Mouse (Mus musculus): ENCODE data around the gene Chrna4. TPM values are rescaled to one million over a fixed set of nuclear protein-coding genes. Genes with fewer than 3 reads are reported as not detected.
A peak's percentile ranks its signal among the peaks of the same experiment; 100 is the strongest.

Gene Chrna4
- total and polyA plus RNA-seq, 2 experiments from 2014 or later: 17.8 to 24.2 TPM

DNA sequence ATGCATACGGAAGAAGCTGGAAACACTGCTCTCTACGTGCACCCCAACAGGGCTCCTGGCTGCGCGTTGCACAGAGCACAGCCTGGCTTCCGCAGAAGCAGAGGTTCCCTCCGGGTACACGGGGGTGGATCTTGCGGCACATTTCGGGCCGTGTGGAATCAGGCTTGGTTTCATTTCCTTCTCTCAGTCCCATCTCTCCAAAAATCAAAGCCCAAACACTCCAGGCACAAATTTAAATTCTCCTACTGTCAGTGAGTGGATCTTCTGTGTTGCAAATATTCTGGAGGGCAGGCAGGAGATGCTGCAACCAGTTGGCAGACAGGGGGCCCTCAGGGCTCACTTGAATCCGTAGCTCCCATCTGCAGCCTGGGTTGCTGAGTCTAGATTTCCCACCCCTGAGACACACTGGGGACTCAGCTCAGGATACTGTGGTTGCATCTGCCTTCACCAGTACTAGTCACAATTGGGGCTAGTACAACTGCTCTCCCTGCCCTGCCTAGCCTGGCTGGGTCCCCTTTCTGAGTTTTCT, 11.9 kb downstream of the Chrna4 start:
- H3K4me3 ChIP-seq (ENCODE audit: low read depth, low read length): no peak overlapping the region
- H3K9me3 ChIP-seq (ENCODE audit: low read length): no peaks in the 10 kb centered on the region
- ATAC-seq (no peak), DNase-seq (no peak)
- no peaks in the 10 kb centered on the region for H3K4me1 ChIP-seq (ENCODE audit: insufficient read depth)
- TF ChIP-seq CTCF (IDR thresholded peaks at IDR 0.05; ENCODE audit: low read depth): no peak
- H3K9ac ChIP-seq: no peak overlapping the region
- no peak overlapping the region for H3K27ac ChIP-seq (ENCODE audit: low read depth, low read length)
- H3K4me2 ChIP-seq (ENCODE audit: low read depth): no peak overlapping the region
- no peaks in the 10 kb centered on the region for H3K36me3 ChIP-seq (ENCODE audit: insufficient read depth)
- 83% methylated on average over 11 of the region's 11 CpGs for WGBS
- H3K27me3 ChIP-seq (ENCODE audit: insufficient read depth, low read length): no peaks in the 10 kb centered on the region

DNA sequence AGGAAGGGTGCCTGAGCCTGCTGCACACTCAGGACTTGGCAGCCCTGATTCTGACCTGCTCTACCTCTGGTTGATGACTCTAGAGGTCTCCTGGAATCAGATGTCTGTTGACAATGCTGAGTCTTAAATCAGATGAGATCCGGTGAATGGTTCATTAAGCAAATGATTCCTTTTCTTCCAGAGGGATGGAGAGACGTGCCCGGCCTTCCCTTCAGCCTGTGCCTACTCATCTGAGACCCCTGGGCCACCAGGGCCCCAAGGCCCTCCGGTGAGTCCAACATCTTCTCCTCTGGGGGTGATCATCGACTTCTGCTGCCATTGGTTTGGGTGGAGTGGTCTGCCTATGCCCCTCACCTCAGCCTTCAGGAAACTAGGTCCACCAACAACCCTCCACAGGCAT, 35.0 kb downstream of the Chrna4 start:
- Histone ChIP-seq H3K9me3 (ENCODE audit: low read length) (no peaks in the 10 kb centered on the region), H3K4me1 (ENCODE audit: insufficient read depth) (no peaks in the 10 kb centered on the region), H3K4me3 (ENCODE audit: low read depth, low read length) (no peak overlapping the region), H3K36me3 (ENCODE audit: insufficient read depth) (no peaks in the 10 kb centered on the region), H3K9ac (no peak overlapping the region), H3K4me2 (ENCODE audit: low read depth) (no peak overlapping the region), H3K27ac (ENCODE audit: low read depth, low read length) (no peak overlapping the region), H3K27me3 (ENCODE audit: insufficient read depth, low read length) (no peaks in the 10 kb centered on the region)
- TF ChIP-seq CTCF (IDR thresholded peaks at IDR 0.05; ENCODE audit: low read depth): no peak
- WGBS: 69% methylated on average over 5 of the region's 5 CpGs
- no peak for DNase-seq
- no peak for ATAC-seq

DNA sequence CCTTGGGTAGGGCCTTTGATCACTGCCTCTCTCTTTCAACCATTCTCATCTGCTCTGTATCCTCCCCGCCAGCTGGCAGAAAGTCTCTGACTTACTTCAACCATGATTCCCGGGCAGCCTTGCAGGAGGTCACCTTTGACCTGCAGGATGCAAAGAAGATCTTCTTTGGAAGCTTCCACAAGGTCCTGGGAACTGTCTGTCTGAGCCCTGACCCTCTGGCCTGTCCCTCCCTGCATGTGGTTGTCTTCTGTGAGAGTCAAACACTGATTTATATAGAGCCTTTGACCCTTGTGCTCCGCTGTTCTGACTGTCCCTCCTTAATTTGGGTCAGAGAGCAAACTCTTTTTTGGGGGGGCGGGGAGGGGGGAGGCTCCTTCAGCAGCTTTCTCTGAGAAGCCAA, 36.3 kb downstream of the Chrna4 start:
- no peak for TF ChIP-seq CTCF (IDR thresholded peaks at IDR 0.05; ENCODE audit: low read depth)
- no peaks in the 10 kb centered on the region for H3K4me1 ChIP-seq (ENCODE audit: insufficient read depth)
- H3K27me3 ChIP-seq (ENCODE audit: insufficient read depth, low read length): no peaks in the 10 kb centered on the region
- ATAC-seq (no peak), DNase-seq (no peak)
- no peak overlapping the region for H3K4me3 ChIP-seq (ENCODE audit: low read depth, low read length)
- no peak overlapping the region for H3K27ac ChIP-seq (ENCODE audit: low read depth, low read length)
- no peaks in the 10 kb centered on the region for H3K36me3 ChIP-seq (ENCODE audit: insufficient read depth)
- H3K9me3 ChIP-seq (ENCODE audit: low read length): no peaks in the 10 kb centered on the region
- no peak overlapping the region for H3K4me2 ChIP-seq (ENCODE audit: low read depth)
- no peak overlapping the region for H3K9ac ChIP-seq
- 75% methylated on average over 4 of the region's 4 CpGs for WGBS

- no peak for TF ChIP-seq CTCF (IDR thresholded peaks at IDR 0.05; ENCODE audit: low read depth)
- Histone ChIP-seq H3K27me3 (ENCODE audit: insufficient read depth, low read length) (no peaks in the 10 kb centered on the region), H3K9ac (no peak overlapping the region), H3K4me2 (ENCODE audit: low read depth) (no peak overlapping the region), H3K9me3 (ENCODE audit: low read length) (no peaks in the 10 kb centered on the region), H3K4me1 (ENCODE audit: insufficient read depth) (no peaks in the 10 kb centered on the region), H3K4me3 (ENCODE audit: low read depth, low read length) (no peak overlapping the region), H3K27ac (ENCODE audit: low read depth, low read length) (no peak overlapping the region), H3K36me3 (ENCODE audit: insufficient read depth) (no peaks in the 10 kb centered on the region)
- peak; percentile 49 for ATAC-seq
- no peak for DNase-seq
- 66% methylated on average over 3 of the region's 3 CpGs for WGBS
These were observed 46.4 kb downstream of the Chrna4 start for GRCm38 (mm10) chr2:180996905-180997304.

DNA sequence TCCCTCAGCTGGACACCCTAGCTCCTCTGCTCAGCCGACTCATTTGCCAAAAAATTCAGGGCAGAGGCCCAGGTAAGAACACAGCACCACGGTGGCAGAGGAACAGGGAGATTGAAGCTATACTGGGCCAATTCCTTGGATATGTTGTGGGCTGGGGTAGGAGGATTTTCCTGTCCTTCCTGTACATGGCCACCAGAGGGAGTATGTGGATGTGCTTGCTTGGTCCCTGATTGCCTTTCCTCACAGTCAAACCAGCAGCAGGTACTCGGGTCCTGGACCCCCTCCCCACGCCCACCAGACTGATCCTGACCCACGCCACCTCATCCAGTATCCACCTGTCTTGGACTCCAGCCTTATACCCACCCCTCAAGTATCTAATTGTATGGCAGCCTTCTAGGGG, 46.9 kb downstream of the Chrna4 start:
- H3K27me3 ChIP-seq (ENCODE audit: insufficient read depth, low read length): no peaks in the 10 kb centered on the region
- no peak overlapping the region for H3K4me3 ChIP-seq (ENCODE audit: low read depth, low read length)
- no peak overlapping the region for H3K9ac ChIP-seq
- ATAC-seq: peak; percentile 84
- no peak overlapping the region for H3K27ac ChIP-seq (ENCODE audit: low read depth, low read length)
- peak; percentile 96 for TF ChIP-seq CTCF (IDR thresholded peaks at IDR 0.05; ENCODE audit: low read depth)
- H3K4me1 ChIP-seq (ENCODE audit: insufficient read depth): no peaks in the 10 kb centered on the region
- peak; percentile 77 for DNase-seq
- no peaks in the 10 kb centered on the region for H3K36me3 ChIP-seq (ENCODE audit: insufficient read depth)
- H3K4me2 ChIP-seq (ENCODE audit: low read depth): no peak overlapping the region
- H3K9me3 ChIP-seq (ENCODE audit: low read length): no peaks in the 10 kb centered on the region
- 15% methylated on average over 5 of the region's 5 CpGs for WGBS

GRCm38 (mm10) chr2:180995457-180995856, 47.9 kb downstream of the Chrna4 start:
- H3K4me3 ChIP-seq (ENCODE audit: low read depth, low read length): no peak overlapping the region
- no peak for TF ChIP-seq CTCF (IDR thresholded peaks at IDR 0.05; ENCODE audit: low read depth)
- H3K9ac ChIP-seq: no peak overlapping the region
- H3K4me2 ChIP-seq (ENCODE audit: low read depth): no peak overlapping the region
- H3K36me3 ChIP-seq (ENCODE audit: insufficient read depth): no peaks in the 10 kb centered on the region
- H3K4me1 ChIP-seq (ENCODE audit: insufficient read depth): no peaks in the 10 kb centered on the region
- 87% methylated on average over 4 of the region's 4 CpGs for WGBS
- H3K9me3 ChIP-seq (ENCODE audit: low read length): no peaks in the 10 kb centered on the region
- DNase-seq: no peak
- no peak overlapping the region for H3K27ac ChIP-seq (ENCODE audit: low read depth, low read length)
- no peak for ATAC-seq
- H3K27me3 ChIP-seq (ENCODE audit: insufficient read depth, low read length): no peaks in the 10 kb centered on the region

- no peaks in the 10 kb centered on the region for H3K9me3 ChIP-seq (ENCODE audit: low read length)
- H3K4me2 ChIP-seq (ENCODE audit: low read depth): no peak overlapping the region
- no peak overlapping the region for H3K27ac ChIP-seq (ENCODE audit: low read depth, low read length)
- H3K27me3 ChIP-seq (ENCODE audit: insufficient read depth, low read length): no peaks in the 10 kb centered on the region
- no peak for TF ChIP-seq CTCF (IDR thresholded peaks at IDR 0.05; ENCODE audit: low read depth)
- WGBS: 82% methylated on average over 2 of the region's 2 CpGs
- H3K4me3 ChIP-seq (ENCODE audit: low read depth, low read length): no peak overlapping the region
- no peak for DNase-seq
- no peaks in the 10 kb centered on the region for H3K36me3 ChIP-seq (ENCODE audit: insufficient read depth)
- no peaks in the 10 kb centered on the region for H3K4me1 ChIP-seq (ENCODE audit: insufficient read depth)
- no peak overlapping the region for H3K9ac ChIP-seq
- no peak for ATAC-seq
These were observed 49.0 kb downstream of the Chrna4 start for GRCm38 (mm10) chr2:180994360-180994759.

All from forebrain, postnatal 0 days (tissue).